In genomic region chr12:98997046-98997445, GRCm38 (mm10) we compare ENCODE assay signal across 14 mouse cellular contexts.
DNase-seq lines count a peak whose midpoint lies in the region; ATAC-seq and TF ChIP-seq lines count a peak whose summit lies in the region.
"Had no signal": no experiment of that assay in that cellular context is flagged by ENCODE, and none has a peak within 500 bp of the region (broad histone marks: within the 10 kb centered on the region; RNA-seq: fewer than 3 reads in every experiment).

No protein-coding gene starts in this region.

- no peak for ATAC-seq in hindbrain, embryonic 15.5 days (ENCODE audit: low FRiP score, low read depth)
- ATAC-seq in hindbrain, embryonic 16.5 days, result no peak
- peak; percentile 69; the same call in 1 of the 2 replicates for ATAC-seq in liver, embryonic 12.5 days
- ATAC-seq: forebrain, embryonic 16.5 days had no signal

- TF ChIP-seq EP300 in MEL (IDR thresholded peaks at IDR 0.05; ENCODE audit: low read depth in 1 of 2, low read length in 2 of 2), result peak; percentile 51 to 84; a peak in 3 of 4 replicates

- H3K4me2 ChIP-seq in hindbrain, embryonic 15.5 days, result no peak overlapping the region
- H3K4me2 ChIP-seq in hindbrain, embryonic 16.5 days (ENCODE audit: low read length), result no peak overlapping the region
- H3K4me2 ChIP-seq in liver, embryonic 12.5 days, result peak overlapping the region; percentile 14; the same call in 1 of the 2 replicates
- H3K4me2 ChIP-seq: hindbrain, embryonic 13.5 days had no signal

- H3K27ac ChIP-seq in hindbrain, embryonic 15.5 days (replicated peaks), result 0 out of 2 replicates have a peak overlapping the region, but pooled peaks have one; percentile 5
- H3K27ac ChIP-seq in hindbrain, embryonic 16.5 days (ENCODE audit: low read depth, low read length), result no peak overlapping the region
- peak overlapping the region; percentile 67 for H3K27ac ChIP-seq in MEL (ENCODE audit: control insufficient read depth, low read depth, low read length)
- H3K27ac ChIP-seq in liver, embryonic 12.5 days, result no peak overlapping the region
- H3K27ac ChIP-seq: hindbrain, embryonic 13.5 days had no signal

- no peaks in the 10 kb centered on the region for H3K79me2 ChIP-seq in MEL (ENCODE audit: control insufficient read depth, insufficient read depth, low read length, poor library complexity)

- 97% methylated on average over 5 of the region's 5 CpGs for WGBS in hindbrain, embryonic 15.5 days
- 90% methylated on average over 5 of the region's 5 CpGs for WGBS in hindbrain, embryonic 16.5 days
- WGBS in liver, embryonic 12.5 days (ENCODE audit: insufficient replicate concordance), result 28% methylated on average over 5 of the region's 5 CpGs

- TF ChIP-seq POLR2A in MEL (IDR thresholded peaks at IDR 0.05; ENCODE audit: control insufficient read depth in 1 of 2, insufficient read depth in 1 of 2, low read depth in 1 of 2, low read length in 2 of 2, poor library complexity in 1 of 2), result no peak

- no peaks in the 10 kb centered on the region; the same call in 1 of the 2 replicates for H3K4me1 ChIP-seq in hindbrain, embryonic 15.5 days (replicated peaks)
- no peaks in the 10 kb centered on the region; the same call in 1 of the 2 replicates for H3K4me1 ChIP-seq in hindbrain, embryonic 16.5 days (ENCODE audit: control insufficient read depth, insufficient read depth, low read depth, low read length)
- peaks cover 9 to 17% of the 10 kb centered on the region in 2 experiments; a peak in 3 of 4 replicates for H3K4me1 ChIP-seq in MEL (ENCODE audit: control insufficient read depth in 1 of 2, insufficient read depth in 2 of 2, low read length in 2 of 2)
- peaks cover 14% of the 10 kb centered on the region; the same call in 1 of the 2 replicates for H3K4me1 ChIP-seq in liver, embryonic 12.5 days

- TF ChIP-seq RAD21 in MEL (IDR thresholded peaks at IDR 0.05; ENCODE audit: low read depth, low read length), result no peak

- TF ChIP-seq CTCF in MEL (IDR thresholded peaks at IDR 0.05 in 2 of 3, conservative IDR thresholded peaks at IDR 0.05 in 1 of 3; ENCODE audit: control insufficient read depth in 1 of 3, insufficient read depth in 1 of 3, low read depth in 2 of 3, low read length in 3 of 3, poor library complexity in 1 of 3, severe bottlenecking in 1 of 3), result no peak

- H3K9me3 ChIP-seq in hindbrain, embryonic 15.5 days, result no peaks in the 10 kb centered on the region
- no peaks in the 10 kb centered on the region for H3K9me3 ChIP-seq in hindbrain, embryonic 16.5 days (ENCODE audit: control insufficient read depth, low read length)
- no peaks in the 10 kb centered on the region for H3K9me3 ChIP-seq in MEL (replicated peaks; ENCODE audit: insufficient read depth, low read length)
- H3K9me3 ChIP-seq in liver, embryonic 12.5 days (replicated peaks), result no peaks in the 10 kb centered on the region
- H3K9me3 ChIP-seq: hindbrain, embryonic 13.5 days had no signal

- no peak overlapping the region for H3K9ac ChIP-seq in hindbrain, embryonic 15.5 days
- H3K9ac ChIP-seq in hindbrain, embryonic 16.5 days (ENCODE audit: low read depth, low read length), result no peak overlapping the region
- H3K9ac ChIP-seq in MEL (ENCODE audit: control insufficient read depth, low read depth, low read length, poor library complexity, severe bottlenecking), result peak overlapping the region; percentile 19; the same call in 1 of the 2 replicates
- H3K9ac ChIP-seq in liver, embryonic 12.5 days, result no peak overlapping the region
- H3K9ac ChIP-seq: hindbrain, embryonic 13.5 days had no signal

- H3K4me3 ChIP-seq in hindbrain, embryonic 15.5 days, result no peak overlapping the region
- no peak overlapping the region for H3K4me3 ChIP-seq in hindbrain, embryonic 16.5 days (ENCODE audit: low read length)
- peak overlapping the region in 1 of 2 experiments; percentile 33; a peak in 2 of 4 replicates for H3K4me3 ChIP-seq in MEL (ENCODE audit: control insufficient read depth in 1 of 2, insufficient read depth in 1 of 2, low read depth in 2 of 2, low read length in 2 of 2)
- H3K4me3 ChIP-seq in liver, embryonic 12.5 days, result no peak overlapping the region
- H3K4me3 ChIP-seq: hindbrain, embryonic 13.5 days had no signal

- DNase-seq in MEL (ENCODE audit: low read depth, low spot score), result peak; percentile 79
- peak; percentile 3 for DNase-seq in naive thymus-derived CD4-positive, alpha-beta T cell, adult 2 months (ENCODE audit: low read depth)
- DNase-seq in kidney, postnatal 36 days, result no peak
- DNase-seq in kidney, adult 18-20 months, result no peak
- DNase-seq in cerebellum, adult 11 months, result no peak
- DNase-seq: adrenal gland, postnatal 10 days; B cell, adult 2 months; gastrocnemius, postnatal 10 days; lung, postnatal 4 days had no signal

- H3K36me3 ChIP-seq in hindbrain, embryonic 15.5 days, result no peaks in the 10 kb centered on the region
- no peaks in the 10 kb centered on the region for H3K36me3 ChIP-seq in hindbrain, embryonic 16.5 days (ENCODE audit: control insufficient read depth, insufficient read depth, low read length)
- H3K36me3 ChIP-seq in MEL (ENCODE audit: control insufficient read depth in 1 of 2, insufficient read depth in 2 of 2, low read length in 2 of 2), result peaks cover 0 to 11% of the 10 kb centered on the region in 2 experiments; a peak in 2 of 4 replicates
- H3K36me3 ChIP-seq in liver, embryonic 12.5 days, result no peaks in the 10 kb centered on the region
- H3K36me3 ChIP-seq: hindbrain, embryonic 13.5 days had no signal

- H3K27me3 ChIP-seq in hindbrain, embryonic 15.5 days, result no peaks in the 10 kb centered on the region
- no peaks in the 10 kb centered on the region for H3K27me3 ChIP-seq in hindbrain, embryonic 16.5 days (replicated peaks; ENCODE audit: control insufficient read depth, insufficient read depth, low read length)
- H3K27me3 ChIP-seq in MEL (ENCODE audit: control insufficient read depth in 1 of 2, insufficient read depth in 2 of 2, low read length in 2 of 2), result no peaks in the 10 kb centered on the region
- no peaks in the 10 kb centered on the region for H3K27me3 ChIP-seq in liver, embryonic 12.5 days (replicated peaks)
- H3K27me3 ChIP-seq: hindbrain, embryonic 13.5 days had no signal

TF ChIP-seq in MEL, 35 proteins besides CTCF, POLR2A, EP300 and RAD21:
- TF ChIP-seq BHLHE40 (IDR thresholded peaks at IDR 0.05; ENCODE audit: borderline replicate concordance, low read depth, low read length) (peak; percentile 88), TAL1 (IDR thresholded peaks at IDR 0.05; ENCODE audit: low read length) (peak; percentile 56), POLR2AphosphoS2 (IDR thresholded peaks at IDR 0.05; ENCODE audit: low read length) (no peak), TBP (IDR thresholded peaks at IDR 0.05; ENCODE audit: low read depth, low read length) (no peak), ETS1 (IDR thresholded peaks at IDR 0.05; ENCODE audit: low read depth, low read length) (peak; percentile 37; the same call in 1 of the 2 replicates), TCF12 (IDR thresholded peaks at IDR 0.05; ENCODE audit: low read depth, low read length) (peak; percentile 71), GATA1 (IDR thresholded peaks at IDR 0.05; ENCODE audit: low read depth, low read length) (peak; percentile 52; the same call in 1 of the 2 replicates), MYB (IDR thresholded peaks at IDR 0.05; ENCODE audit: low read depth, low read length) (peak; percentile 55), NRF1 (IDR thresholded peaks at IDR 0.05; ENCODE audit: insufficient read depth, low read depth, low read length, poor library complexity, severe bottlenecking) (no peak)

Comparison
In these comparisons a context has a peak if more than half of its experiments do, and no peak if none do; other contexts are left out.
1. H3K27ac ChIP-seq: peak in hindbrain, embryonic 15.5 days (single experiment) and MEL (single experiment); none in hindbrain, embryonic 16.5 days (single experiment) and liver, embryonic 12.5 days (single experiment).
2. DNase-seq: peak in MEL (single experiment) and naive thymus-derived CD4-positive, alpha-beta T cell, adult 2 months (single experiment); none in kidney, postnatal 36 days (0 of 2), kidney, adult 18-20 months (single experiment) and cerebellum, adult 11 months (single experiment).